Mouse (Mus musculus): ENCODE results near the gene Auts2.
A peak's percentile ranks its signal among the peaks of the same experiment; 100 is the strongest.

DNA sequence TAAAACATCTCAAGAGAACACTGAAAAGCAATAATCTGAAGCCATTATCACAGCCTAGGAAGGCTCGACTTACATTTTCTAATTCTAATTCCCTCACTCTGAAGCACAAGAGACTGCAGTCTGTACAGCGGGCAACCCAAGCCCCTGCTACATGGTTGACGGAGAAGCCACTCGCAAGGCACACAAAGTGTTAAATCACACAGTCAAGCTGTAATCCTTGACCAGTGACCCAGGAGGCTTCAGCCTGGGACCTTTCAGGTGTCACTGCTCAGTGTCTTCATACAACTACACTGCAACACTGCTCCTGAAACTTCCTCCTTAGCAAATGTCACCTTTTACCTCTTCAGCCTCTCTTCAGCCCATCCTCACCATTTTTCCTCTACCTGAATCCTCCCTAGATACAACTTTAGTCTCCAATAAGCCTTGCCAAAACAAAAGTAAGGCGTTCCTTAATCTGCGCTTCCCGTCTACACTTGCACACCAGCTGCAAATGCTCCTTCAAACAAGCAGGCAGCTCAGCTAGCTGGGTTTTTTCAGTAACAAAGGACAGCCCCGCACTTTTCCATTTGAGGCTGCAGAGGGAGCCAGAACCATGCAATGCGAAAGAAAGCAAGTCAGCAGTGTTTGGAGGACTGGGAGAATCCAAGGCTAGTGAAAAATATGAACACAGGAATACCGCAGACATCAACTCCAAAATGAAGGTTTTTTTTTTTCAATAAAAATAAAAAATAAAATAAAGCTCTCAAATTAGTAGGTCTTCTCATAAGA, 311.7 kb downstream of the Auts2 start:
- TF ChIP-seq CTCF (IDR thresholded peaks at IDR 0.05) (peak; percentile 94), EP300 (IDR thresholded peaks at IDR 0.05) (no peak)

Data from lung, postnatal 0 days (tissue).